Mouse (Mus musculus) midbrain, embryonic 13.5 days (tissue): ENCODE measurements around the gene Zpbp2. TPM values are rescaled to one million over a fixed set of nuclear protein-coding genes. Genes with fewer than 3 reads are reported as not detected.

ENCODE experiments used
- ATAC-seq: fragments of 200-750 bp; cut with Nextera tagmentation; 2 replicates; pipeline ENCODE4 v1.8.0; 2017; ENCODE audit warnings: mild to moderate bottlenecking, moderate TSS enrichment, moderate library complexity
- H3K27ac ChIP-seq: fragments of 300-500 bp; sonication (generic); 2 replicates; pipeline ENCODE4 v1.5.1; 2015; ENCODE audit warnings: inconsistent platforms, mild to moderate bottlenecking, moderate library complexity
- H3K27me3 ChIP-seq: fragments of 300-500 bp; sonication (generic); 2 replicates; pipeline ENCODE4 v1.6.1; 2015; ENCODE audit warnings: mild to moderate bottlenecking, inconsistent platforms
- H3K36me3 ChIP-seq: fragments of 300-500 bp; sonication (generic); 2 replicates; pipeline ENCODE4 v1.6.1; 2015; ENCODE audit warnings: mild to moderate bottlenecking, inconsistent platforms
- H3K4me1 ChIP-seq: fragments of 300-500 bp; sonication (generic); replicated peaks from 2 replicates; pipeline ENCODE4 v1.6.1; 2015; ENCODE audit warnings: inconsistent platforms
- H3K4me2 ChIP-seq: fragments of 300-500 bp; sonication (generic); replicated peaks from 2 replicates; pipeline ENCODE4 v1.6.1; 2015; ENCODE audit warnings: moderate library complexity, mild to moderate bottlenecking, inconsistent platforms
- H3K4me3 ChIP-seq: fragments of 300-500 bp; sonication (generic); replicated peaks from 2 replicates; pipeline ENCODE4 v1.5.1; 2015; ENCODE audit warnings: mild to moderate bottlenecking, inconsistent platforms
- H3K9ac ChIP-seq: fragments of 300-500 bp; sonication (generic); replicated peaks from 2 replicates; pipeline ENCODE4 v1.6.1; 2015; ENCODE audit warnings: mild to moderate bottlenecking, inconsistent platforms
- H3K9me3 ChIP-seq: fragments of 300-500 bp; sonication (generic); 2 replicates; pipeline ENCODE4 v1.6.1; 2016; ENCODE audit warnings: mild to moderate bottlenecking, inconsistent platforms
- WGBS: fragments of 180-500 bp; shearing (Covaris S2); methylation state at CpG from one replicate; pipeline ENCODE4 v1.1.7; 2015; 5-methylcytosine and 5-hydroxymethylcytosine counted together
- polyA plus RNA-seq: library from polyadenylated mRNA; unstranded; fragments of >200 nt; fragmentation: Nextera tagmentation; extraction: Ambion mirVana; gene quantifications from 2 replicates; pipeline ENCODE4 v1.2.1, GENCODE M21; 2015

Gene Zpbp2
- polyA plus RNA-seq, 1 experiment from 2014 or later, result 0.12 TPM

GRCm38 (mm10) chr11:98543414-98543813 lies 7.5 kb upstream of the Zpbp2 start:
- H3K4me2 ChIP-seq, result no peak overlapping the region
- peaks cover 71% of the 10 kb centered on the region for H3K27me3 ChIP-seq
- no peak overlapping the region for H3K4me3 ChIP-seq
- peaks cover 8% of the 10 kb centered on the region; the same call in 1 of the 2 replicates for H3K4me1 ChIP-seq
- 80% methylated on average over 1 of the region's 1 CpGs for WGBS
- H3K36me3 ChIP-seq, result no peaks in the 10 kb centered on the region
- H3K27ac ChIP-seq, result no peak overlapping the region
- H3K9me3 ChIP-seq, result no peaks in the 10 kb centered on the region
- ATAC-seq, result no peak
- H3K9ac ChIP-seq, result no peak overlapping the region

- Histone ChIP-seq H3K27me3 (peaks cover 87% of the 10 kb centered on the region), H3K4me1 (peaks cover 8% of the 10 kb centered on the region; the same call in 1 of the 2 replicates), H3K9ac (no peak overlapping the region; the same call in 1 of the 2 replicates), H3K27ac (no peak overlapping the region), H3K4me3 (peak overlapping the region; percentile 47), H3K4me2 (peak overlapping the region; percentile 76), H3K9me3 (no peaks in the 10 kb centered on the region), H3K36me3 (no peaks in the 10 kb centered on the region)
- no peak for ATAC-seq
- WGBS, result 3% methylated on average over 16 of the region's 16 CpGs
Observed at GRCm38 (mm10) chr11:98544890-98545677, 5.8 kb upstream of the Zpbp2 start.

GRCm38 (mm10) chr11:98545711-98546231 lies 5.1 kb upstream of the Zpbp2 start, which contains the start of gene Ikzf3:
Ikzf3 (minus strand) TSS chr11:98546031.
- peak within 1 kb of the TSS; percentile 76 for H3K4me2 ChIP-seq
- H3K4me3 ChIP-seq, result peak within 1 kb of the TSS; percentile 47
- H3K4me1 ChIP-seq, result peaks cover 12% of the 10 kb centered on the region; the same call in 1 of the 2 replicates
- 1% methylated on average over 55 of the region's 58 CpGs for WGBS
- H3K9me3 ChIP-seq, result no peaks in the 10 kb centered on the region
- H3K9ac ChIP-seq, result peak within 1 kb of the TSS; percentile 62
- peaks cover 91% of the 10 kb centered on the region for H3K27me3 ChIP-seq
- no peaks in the 10 kb centered on the region for H3K36me3 ChIP-seq
- ATAC-seq, result no peak; the same call in 1 of the 2 replicates
- no peak within 1 kb of the TSS for H3K27ac ChIP-seq

GRCm38 (mm10) chr11:98546529-98547307 lies 4.2 kb upstream of the Zpbp2 start:
- H3K36me3 ChIP-seq, result no peaks in the 10 kb centered on the region
- no peak overlapping the region for H3K9ac ChIP-seq
- H3K9me3 ChIP-seq, result no peaks in the 10 kb centered on the region
- H3K4me2 ChIP-seq, result no peak overlapping the region
- H3K4me3 ChIP-seq, result no peak overlapping the region
- peaks cover 82% of the 10 kb centered on the region for H3K27me3 ChIP-seq
- WGBS, result 47% methylated on average over 12 of the region's 12 CpGs
- peaks cover 16% of the 10 kb centered on the region for H3K4me1 ChIP-seq
- ATAC-seq, result no peak
- no peak overlapping the region for H3K27ac ChIP-seq

- Histone ChIP-seq H3K4me3 (no peak overlapping the region), H3K27me3 (peaks cover 77% of the 10 kb centered on the region), H3K9ac (no peak overlapping the region), H3K4me1 (peaks cover 17% of the 10 kb centered on the region), H3K4me2 (no peak overlapping the region), H3K9me3 (no peaks in the 10 kb centered on the region), H3K36me3 (no peaks in the 10 kb centered on the region), H3K27ac (no peak overlapping the region)
- 60% methylated on average over 3 of the region's 3 CpGs for WGBS
- ATAC-seq, result no peak
Observed at GRCm38 (mm10) chr11:98547308-98547693, 3.6 kb upstream of the Zpbp2 start.

- ATAC-seq, result no peak
- WGBS, result 70% methylated on average over 4 of the region's 4 CpGs
- no peaks in the 10 kb centered on the region for H3K9me3 ChIP-seq
Observed at GRCm38 (mm10) chr11:98549363-98549762, 1.5 kb upstream of the Zpbp2 start.

GRCm38 (mm10) chr11:98550311-98550974 lies 454 bp upstream of the Zpbp2 start:
- Histone ChIP-seq H3K9me3 (no peaks in the 10 kb centered on the region), H3K4me3 (peak overlapping the region; percentile 72), H3K36me3 (no peaks in the 10 kb centered on the region), H3K27me3 (peaks cover 50% of the 10 kb centered on the region), H3K4me1 (peaks cover 14% of the 10 kb centered on the region), H3K27ac (no peak overlapping the region), H3K9ac (peak overlapping the region; percentile 80), H3K4me2 (peak overlapping the region; percentile 72)
- 23% methylated on average over 20 of the region's 20 CpGs for WGBS
- ATAC-seq, result peak; percentile 7

More at GRCm38 (mm10) chr11:98549363-98549762, 1.5 kb upstream of the Zpbp2 start:
- Histone ChIP-seq H3K36me3 (no peaks in the 10 kb centered on the region), H3K9ac (no peak overlapping the region), H3K4me2 (no peak overlapping the region), H3K4me1 (peaks cover 17% of the 10 kb centered on the region), H3K4me3 (no peak overlapping the region), H3K27me3 (peaks cover 60% of the 10 kb centered on the region), H3K27ac (no peak overlapping the region)

GRCm38 (mm10) chr11:98553966-98554365 lies 3.1 kb downstream of the Zpbp2 start:
- no peaks in the 10 kb centered on the region for H3K36me3 ChIP-seq
- H3K4me2 ChIP-seq, result no peak overlapping the region
- H3K9me3 ChIP-seq, result no peaks in the 10 kb centered on the region
- no peak overlapping the region for H3K9ac ChIP-seq
- no peak for ATAC-seq
- H3K27ac ChIP-seq, result no peak overlapping the region
- H3K4me3 ChIP-seq, result no peak overlapping the region
- peaks cover 9% of the 10 kb centered on the region for H3K4me1 ChIP-seq
- H3K27me3 ChIP-seq, result peaks cover 16% of the 10 kb centered on the region
- WGBS, result 91% methylated on average over 4 of the region's 4 CpGs

GRCm38 (mm10) chr11:98555124-98555700 lies 4.3 kb downstream of the Zpbp2 start:
- no peak overlapping the region for H3K27ac ChIP-seq
- no peak overlapping the region for H3K4me2 ChIP-seq
- H3K36me3 ChIP-seq, result no peaks in the 10 kb centered on the region
- H3K9me3 ChIP-seq, result no peaks in the 10 kb centered on the region
- H3K4me1 ChIP-seq, result peaks cover 9% of the 10 kb centered on the region
- peaks cover 3% of the 10 kb centered on the region for H3K27me3 ChIP-seq
- ATAC-seq, result no peak
- WGBS, result 65% methylated on average over 12 of the region's 12 CpGs
- H3K4me3 ChIP-seq, result no peak overlapping the region
- H3K9ac ChIP-seq, result no peak overlapping the region

- ATAC-seq, result no peak
- no peak overlapping the region for H3K27ac ChIP-seq
- H3K4me3 ChIP-seq, result no peak overlapping the region
- no peaks in the 10 kb centered on the region for H3K36me3 ChIP-seq
- 38% methylated on average over 7 of the region's 7 CpGs for WGBS
- no peaks in the 10 kb centered on the region for H3K4me1 ChIP-seq
- no peak overlapping the region for H3K9ac ChIP-seq
- no peaks in the 10 kb centered on the region for H3K9me3 ChIP-seq
- H3K27me3 ChIP-seq, result no peaks in the 10 kb centered on the region
- H3K4me2 ChIP-seq, result no peak overlapping the region
Observed at GRCm38 (mm10) chr11:98560942-98561341, 10.0 kb downstream of the Zpbp2 start.

GRCm38 (mm10) chr11:98563025-98563424 lies 12.1 kb downstream of the Zpbp2 start:
- Histone ChIP-seq H3K27me3 (no peaks in the 10 kb centered on the region), H3K27ac (no peak overlapping the region), H3K4me2 (no peak overlapping the region), H3K4me3 (no peak overlapping the region), H3K4me1 (no peaks in the 10 kb centered on the region), H3K36me3 (no peaks in the 10 kb centered on the region), H3K9me3 (no peaks in the 10 kb centered on the region), H3K9ac (no peak overlapping the region)
- WGBS, result 92% methylated on average over 3 of the region's 3 CpGs
- ATAC-seq, result no peak
